ENCODE assay signal across 29 mouse cellular contexts in the genomic region with DNA sequence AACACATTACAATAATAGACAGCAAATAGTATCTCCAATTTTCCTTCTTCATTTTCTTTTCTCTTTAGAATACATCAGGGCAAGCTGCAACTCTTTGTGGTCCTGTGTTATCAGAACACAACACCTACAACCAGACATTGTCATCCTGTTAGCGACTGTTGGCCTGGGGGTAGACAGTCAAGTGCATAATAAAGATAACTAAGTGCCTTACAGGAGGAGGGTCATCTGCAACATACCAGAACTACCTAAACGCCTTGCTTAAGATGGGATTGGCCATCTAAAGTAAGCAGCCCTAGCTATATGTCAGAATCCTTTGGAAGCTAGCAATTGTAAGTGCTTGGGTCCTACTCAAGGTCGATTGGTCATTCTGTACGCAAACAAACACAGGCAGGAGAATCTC. TPM values are rescaled to one million over a fixed set of nuclear protein-coding genes. Genes with fewer than 3 reads are reported as not detected.
A peak's percentile ranks its signal among the peaks of the same experiment; 100 is the strongest.
DNase-seq lines count a peak whose midpoint lies in the region; ATAC-seq and TF ChIP-seq lines count a peak whose summit lies in the region.
"Had no signal": no experiment of that assay in that cellular context is flagged by ENCODE, and none has a peak within 500 bp of the region (broad histone marks: within the 10 kb centered on the region; RNA-seq: fewer than 3 reads in every experiment).

No protein-coding gene starts in this region.

- intact Hi-C loops in gastrocnemius, adult 2 months (cut with DNase I) = loop anchor here (2.0 kb wide), 1 partner anchor 37 kb away; no protein-coding TSS in a partner anchor

- peak overlapping the region; percentile 85 for H3K27ac ChIP-seq in MEL (ENCODE audit: control insufficient read depth, low read depth, low read length)
- peak overlapping the region; percentile 79 for H3K27ac ChIP-seq in liver, embryonic 15.5 days (replicated peaks)
- H3K27ac ChIP-seq in gastrocnemius, adult 2 months = no peak overlapping the region
- H3K27ac ChIP-seq: embryonic facial prominence, embryonic 12.5 days; heart, embryonic 15.5 days; hindbrain, embryonic 12.5 days; macrophage; midbrain, embryonic 12.5 days; neural tube, embryonic 12.5 days had no signal

- H3K4me1 ChIP-seq in G1E (ENCODE audit: insufficient read depth, low read depth, low read length) (peaks cover 62% of the 10 kb centered on the region), MEL (ENCODE audit: control insufficient read depth in 1 of 2, insufficient read depth in 2 of 2, low read length in 2 of 2) (peaks cover 10 to 11% of the 10 kb centered on the region in 2 experiments)
- H3K4me1 ChIP-seq in liver, embryonic 15.5 days (replicated peaks) = peaks cover 49% of the 10 kb centered on the region

- H3K9ac ChIP-seq in MEL (ENCODE audit: control insufficient read depth, low read depth, low read length, poor library complexity, severe bottlenecking) = peak overlapping the region; percentile 2; the same call in 1 of the 2 replicates
- H3K9ac ChIP-seq in liver, embryonic 15.5 days = no peak overlapping the region
- H3K9ac ChIP-seq: embryonic facial prominence, embryonic 12.5 days; heart, embryonic 15.5 days; hindbrain, embryonic 12.5 days; midbrain, embryonic 12.5 days; neural tube, embryonic 12.5 days had no signal

- no peak for TF ChIP-seq RAD21 in MEL (IDR thresholded peaks at IDR 0.05; ENCODE audit: low read depth, low read length)

- no peak for TF ChIP-seq CTCF in G1E (IDR thresholded peaks at IDR 0.05; ENCODE audit: low read depth, low read length)
- no peak for TF ChIP-seq CTCF in MEL (IDR thresholded peaks at IDR 0.05 in 2 of 3, conservative IDR thresholded peaks at IDR 0.05 in 1 of 3; ENCODE audit: control insufficient read depth in 1 of 3, insufficient read depth in 1 of 3, low read depth in 2 of 3, low read length in 3 of 3, poor library complexity in 1 of 3, severe bottlenecking in 1 of 3)
- no peak for TF ChIP-seq CTCF in gastrocnemius, adult 2 months (IDR thresholded peaks at IDR 0.05)

- H3K4me2 ChIP-seq in liver, embryonic 15.5 days = peak overlapping the region; percentile 19; the same call in 1 of the 2 replicates
- H3K4me2 ChIP-seq: embryonic facial prominence, embryonic 12.5 days; heart, embryonic 15.5 days; hindbrain, embryonic 12.5 days; midbrain, embryonic 12.5 days; neural tube, embryonic 12.5 days had no signal

- H3K4me3 ChIP-seq in G1E (ENCODE audit: low read depth, low read length) (no peak overlapping the region; the same call in 1 of the 2 replicates), MEL (ENCODE audit: control insufficient read depth in 1 of 2, insufficient read depth in 1 of 2, low read depth in 2 of 2, low read length in 2 of 2) (peak overlapping the region in 1 of 2 experiments; percentile 4; a peak in 1 of 4 replicates)
- H3K4me3 ChIP-seq in liver, embryonic 15.5 days (replicated peaks) = no peak overlapping the region
- H3K4me3 ChIP-seq in gastrocnemius, adult 2 months = no peak overlapping the region
- H3K4me3 ChIP-seq: embryonic facial prominence, embryonic 12.5 days; heart, embryonic 15.5 days; hindbrain, embryonic 12.5 days; midbrain, embryonic 12.5 days; myocyte; neural tube, embryonic 12.5 days had no signal

- peaks cover 17% of the 10 kb centered on the region for H3K79me2 ChIP-seq in MEL (ENCODE audit: control insufficient read depth, insufficient read depth, low read length, poor library complexity)

- WGBS in liver, embryonic 15.5 days (ENCODE audit: insufficient replicate concordance) = 24% methylated on average over 4 of the region's 4 CpGs

- 0 out of 4 replicates have a peak, but pooled peaks of 1 of the 2 experiments have one; percentile 20 for TF ChIP-seq POLR2A in MEL (IDR thresholded peaks at IDR 0.05; ENCODE audit: control insufficient read depth in 1 of 2, insufficient read depth in 1 of 2, low read depth in 1 of 2, low read length in 2 of 2, poor library complexity in 1 of 2)

- ATAC-seq in G1E (ENCODE audit: extremely low read depth, insufficient number of reproducible peaks, low FRiP score, poor library complexity, severe bottlenecking) = peak; percentile 69
- ATAC-seq in liver, embryonic 15.5 days (ENCODE audit: insufficient read depth) = peak; percentile 2; the same call in 1 of the 2 replicates
- ATAC-seq: forebrain, embryonic 14.5 days; intestine, embryonic 16.5 days; lung, postnatal 0 days; Patski had no signal

- H3K27me3 ChIP-seq in G1E (ENCODE audit: insufficient read depth, low read length) (no peaks in the 10 kb centered on the region), MEL (ENCODE audit: control insufficient read depth in 1 of 2, insufficient read depth in 2 of 2, low read length in 2 of 2) (no peaks in the 10 kb centered on the region)
- H3K27me3 ChIP-seq in liver, embryonic 15.5 days = no peaks in the 10 kb centered on the region
- H3K27me3 ChIP-seq: embryonic facial prominence, embryonic 12.5 days; heart, embryonic 15.5 days; hindbrain, embryonic 12.5 days; midbrain, embryonic 12.5 days; neural tube, embryonic 12.5 days; Patski had no signal

- DNase-seq in G1E (ENCODE audit: low spot score) = peak; percentile 44
- peak; percentile 90 for DNase-seq in MEL (ENCODE audit: low read depth, low spot score)
- DNase-seq in liver = peak; percentile 61
- no peak for DNase-seq in lung, postnatal 25 days (ENCODE audit: low spot score)
- no peak for DNase-seq in gastrocnemius, adult 2 months
- DNase-seq in layer of hippocampus, adult 9-10 months (ENCODE audit: low spot score) = no peak
- DNase-seq in gastrocnemius, postnatal 10 days = no peak
- DNase-seq: adrenal gland, postnatal 10 days; B cell, adult 2 months; cerebellum, adult 18-20 months; cerebellum, postnatal 14 days; kidney, adult 9 months; kidney, postnatal 36 days; layer of hippocampus, postnatal 36 days; right cerebral cortex, adult 18-20 months; spleen, adult 18-20 months; thymus, postnatal 14 days had no signal

- H3K9me3 ChIP-seq in G1E (replicated peaks) (no peaks in the 10 kb centered on the region), MEL (replicated peaks; ENCODE audit: insufficient read depth, low read length) (no peaks in the 10 kb centered on the region)
- no peaks in the 10 kb centered on the region for H3K9me3 ChIP-seq in liver, embryonic 15.5 days (replicated peaks)
- H3K9me3 ChIP-seq: embryonic facial prominence, embryonic 12.5 days; heart, embryonic 15.5 days; hindbrain, embryonic 12.5 days; midbrain, embryonic 12.5 days; neural tube, embryonic 12.5 days had no signal

- TF ChIP-seq EP300 in MEL (IDR thresholded peaks at IDR 0.05; ENCODE audit: low read depth in 1 of 2, low read length in 2 of 2) = peak; percentile 92 to 98

- no peaks in the 10 kb centered on the region for H3K36me3 ChIP-seq in G1E (replicated peaks)
- H3K36me3 ChIP-seq in MEL (ENCODE audit: control insufficient read depth in 1 of 2, insufficient read depth in 2 of 2, low read length in 2 of 2) = peaks cover 0 to 28% of the 10 kb centered on the region in 2 experiments; a peak in 2 of 4 replicates
- H3K36me3 ChIP-seq in liver, embryonic 15.5 days (replicated peaks) = no peaks in the 10 kb centered on the region
- H3K36me3 ChIP-seq: embryonic facial prominence, embryonic 12.5 days; heart, embryonic 15.5 days; hindbrain, embryonic 12.5 days; midbrain, embryonic 12.5 days; neural tube, embryonic 12.5 days had no signal

TF ChIP-seq in MEL, 35 proteins besides CTCF, POLR2A, EP300 and RAD21 (continues in another document):
- TF ChIP-seq TAL1 (IDR thresholded peaks at IDR 0.05; ENCODE audit: low read length) = peak; percentile 97
- TF ChIP-seq ZNF384 (IDR thresholded peaks at IDR 0.05; ENCODE audit: low read depth, low read length) = no peak
- no peak for TF ChIP-seq USF1 (IDR thresholded peaks at IDR 0.05; ENCODE audit: low read depth, low read length)
- TF ChIP-seq SMC3 (IDR thresholded peaks at IDR 0.05; ENCODE audit: low read depth, low read length) = no peak
- TF ChIP-seq CHD1 (IDR thresholded peaks at IDR 0.05; ENCODE audit: low read depth, low read length) = no peak
- no peak for TF ChIP-seq E2F4 (IDR thresholded peaks at IDR 0.05; ENCODE audit: borderline replicate concordance, low read depth, low read length)
- no peak for TF ChIP-seq POLR2AphosphoS5 (IDR thresholded peaks at IDR 0.05; ENCODE audit: borderline replicate concordance, low read depth, low read length)
- TF ChIP-seq ETS1 (IDR thresholded peaks at IDR 0.05; ENCODE audit: low read depth, low read length) = peak; percentile 80; the same call in 1 of the 2 replicates
- no peak for TF ChIP-seq MXI1 (IDR thresholded peaks at IDR 0.05; ENCODE audit: low read depth, low read length)
- no peak for TF ChIP-seq UBTF (IDR thresholded peaks at IDR 0.05; ENCODE audit: borderline replicate concordance, insufficient read depth, low read depth, low read length)
- TF ChIP-seq MAZ (IDR thresholded peaks at IDR 0.05; ENCODE audit: low read depth, low read length) = no peak
- TF ChIP-seq NELFE (IDR thresholded peaks at IDR 0.05; ENCODE audit: low read depth, low read length) = no peak
- no peak for TF ChIP-seq RCOR1 (IDR thresholded peaks at IDR 0.05; ENCODE audit: low read depth, low read length)
- TF ChIP-seq MYB (IDR thresholded peaks at IDR 0.05; ENCODE audit: low read depth, low read length) = peak; percentile 80
- TF ChIP-seq GATA1 (IDR thresholded peaks at IDR 0.05; ENCODE audit: low read depth, low read length) = peak; percentile 95
- peak; percentile 94 for TF ChIP-seq TCF12 (IDR thresholded peaks at IDR 0.05; ENCODE audit: low read depth, low read length)
- no peak for TF ChIP-seq BHLHE40 (IDR thresholded peaks at IDR 0.05; ENCODE audit: borderline replicate concordance, low read depth, low read length)
- TF ChIP-seq MAX (IDR thresholded peaks at IDR 0.05; ENCODE audit: low read length) = no peak
- no peak for TF ChIP-seq GABPA (IDR thresholded peaks at IDR 0.05; ENCODE audit: low read depth, low read length)
- no peak for TF ChIP-seq USF2 (IDR thresholded peaks at IDR 0.05; ENCODE audit: borderline replicate concordance in 1 of 2, insufficient read depth in 1 of 2, low read depth in 1 of 2, low read length in 2 of 2)
- TF ChIP-seq ZC3H11A (IDR thresholded peaks at IDR 0.05; ENCODE audit: low read depth, low read length) = no peak
- 0 out of 2 replicates have a peak, but pooled peaks have one; percentile 23 for TF ChIP-seq SIN3A (IDR thresholded peaks at IDR 0.05; ENCODE audit: low read length)
- no peak for TF ChIP-seq MAFK (IDR thresholded peaks at IDR 0.05; ENCODE audit: borderline replicate concordance, low read depth, low read length)

RNA-seq across cellular contexts. Expression of gene Ssbp2, which starts 2.1 kb away (rescaled TPM):
- total RNA-seq in G1E (2014; fragmentation: Nextera tagmentation) (79.9 and 98.3 TPM in 2 replicates), G1E (2017) (40.4 and 40.8 TPM in 2 replicates), MEL (2012; rRNA removed) (12.6 and 14.3 TPM in 2 replicates)
- polyA plus RNA-seq in G1E (2012) (13.4 and 24.7 TPM in 2 replicates), MEL (2012; ENCODE audit: insufficient read depth in 1 of 2, insufficient read length in 2 of 2, low read depth in 1 of 2, low replicate concordance in 2 of 2, missing spikeins in 1 of 2) (10 to 100 TPM in 1 of 2 experiments, not detected in 1; 38.4 TPM)
- 44.2 and 45.8 TPM in 2 replicates for polyA plus RNA-seq in liver, embryonic 15.5 days (2015; fragmentation: Nextera tagmentation; extraction: Ambion mirVana)
- total RNA-seq in gastrocnemius, adult 2 months (2021) = 10 to 100 TPM; 18.6 to 26.4 TPM
- total RNA-seq in gastrocnemius, postnatal 10 days (2021) = 10 to 100 TPM; 26.0 to 27.5 TPM

Comparison
In these comparisons a context has a peak if more than half of its experiments do, and no peak if none do; other contexts are left out.
1. DNase-seq: peak in G1E (single experiment), MEL (single experiment) and liver (single experiment); none in lung, postnatal 25 days (single experiment), gastrocnemius, adult 2 months (single experiment), layer of hippocampus, adult 9-10 months (single experiment) and gastrocnemius, postnatal 10 days (single experiment).